Mouse (Mus musculus) liver, embryonic 11.5 days (tissue): ENCODE data around the gene Kcmf1. TPM values are rescaled to one million over a fixed set of nuclear protein-coding genes. Genes with fewer than 3 reads are reported as not detected.
"Not testable (repeated sequence)": the region's sequence is repeated elsewhere in the genome, so short reads cannot be mapped to it uniquely, and the experiment has no call there.

Experiments
- ATAC-seq: fragments of 200-750 bp; cut with Nextera tagmentation; replicated peaks from 2 replicates; pipeline ENCODE4 v1.8.0; 2017; ENCODE audit warnings: moderate number of reproducible peaks, mild to moderate bottlenecking, moderate TSS enrichment, moderate library complexity; ENCODE audit not compliant: low FRiP score
- DNase-seq: peaks from one replicate; pipeline ENCODE4 v3.0.0-alpha.2; 2017; ENCODE audit warnings: low spot score
- H3K27ac ChIP-seq: fragments of 300-500 bp; sonication (generic); 2 replicates; pipeline ENCODE4 v1.5.1; 2014; ENCODE audit warnings: mild to moderate bottlenecking, low read depth, low read length, control low read depth
- H3K27me3 ChIP-seq: fragments of 300-500 bp; sonication (generic); replicated peaks from 2 replicates; pipeline ENCODE4 v1.6.1; 2014; ENCODE audit warnings: low read length, mixed read lengths; ENCODE audit not compliant: control insufficient read depth, insufficient read depth
- H3K36me3 ChIP-seq: fragments of 300-500 bp; sonication (generic); 2 replicates; pipeline ENCODE4 v1.6.1; 2014; ENCODE audit warnings: mild to moderate bottlenecking, low read length, moderate library complexity, mixed read lengths; ENCODE audit not compliant: control insufficient read depth, insufficient read depth
- H3K4me1 ChIP-seq: fragments of 300-500 bp; sonication (generic); replicated peaks from 2 replicates; pipeline ENCODE4 v1.6.1; 2014; ENCODE audit warnings: low read length, mixed read lengths; ENCODE audit not compliant: control insufficient read depth, insufficient read depth
- H3K4me2 ChIP-seq: fragments of 300-500 bp; sonication (generic); 2 replicates; pipeline ENCODE4 v1.6.1; 2014; ENCODE audit warnings: mild to moderate bottlenecking, control low read depth, moderate library complexity
- H3K4me3 ChIP-seq: fragments of 300-500 bp; sonication (generic); 2 replicates; pipeline ENCODE4 v1.5.1; 2014; ENCODE audit warnings: low read depth, low read length, control low read depth
- H3K9ac ChIP-seq: fragments of 300-500 bp; sonication (generic); 2 replicates; pipeline ENCODE4 v1.6.1; 2014; ENCODE audit warnings: low read depth, low read length, control low read depth
- H3K9me3 ChIP-seq: fragments of 300-500 bp; sonication (generic); 2 replicates; pipeline ENCODE4 v1.6.1; 2016; ENCODE audit warnings: low read length, inconsistent platforms, mixed read lengths; ENCODE audit not compliant: control insufficient read depth
- WGBS: fragments of 180-500 bp; shearing (Covaris S2); extraction: QIAGEN DNeasy Blood & Tissue Kit; methylation state at CpG from one replicate; pipeline ENCODE4 v1.1.7; 2014; 5-methylcytosine and 5-hydroxymethylcytosine counted together
- polyA plus RNA-seq: library from polyadenylated mRNA; unstranded; fragments of >200 nt; fragmentation: Nextera tagmentation; extraction: Ambion mirVana; gene quantifications from 2 replicates; pipeline ENCODE4 v1.2.1, GENCODE M21; 2014

The Kcmf1 gene
- polyA plus RNA-seq, 1 experiment from 2014 or later: 40.6 TPM

DNA sequence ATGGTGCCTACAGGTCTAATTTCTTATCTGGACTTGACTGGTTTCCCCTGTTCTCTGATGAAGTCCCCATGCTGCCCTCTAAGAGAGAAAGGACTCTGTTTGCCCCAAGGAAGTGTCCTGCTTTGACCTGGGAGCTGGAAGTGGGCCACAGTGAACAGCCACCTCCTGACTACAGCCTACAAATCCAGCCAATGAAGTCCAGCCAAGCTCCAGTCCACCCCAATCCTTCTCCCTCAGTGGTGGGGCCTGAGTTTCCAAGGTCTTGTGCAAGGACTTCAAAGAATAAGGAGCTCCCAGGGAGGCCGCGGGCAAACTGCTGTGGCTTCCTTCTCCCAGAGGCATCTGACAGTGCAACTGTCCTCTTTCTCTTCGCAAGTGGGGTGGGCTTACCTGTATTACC, 26.4 kb downstream of the Kcmf1 start:
- Histone ChIP-seq H3K4me2 (no peak overlapping the region), H3K27me3 (no peaks in the 10 kb centered on the region), H3K4me1 (peaks cover 14% of the 10 kb centered on the region), H3K27ac (no peak overlapping the region), H3K4me3 (no peak overlapping the region), H3K9ac (no peak overlapping the region), H3K36me3 (no peaks in the 10 kb centered on the region), H3K9me3 (no peaks in the 10 kb centered on the region)
- WGBS: 88% methylated on average over 3 of the region's 3 CpGs
- ATAC-seq: no peak
- DNase-seq: no peak

DNA sequence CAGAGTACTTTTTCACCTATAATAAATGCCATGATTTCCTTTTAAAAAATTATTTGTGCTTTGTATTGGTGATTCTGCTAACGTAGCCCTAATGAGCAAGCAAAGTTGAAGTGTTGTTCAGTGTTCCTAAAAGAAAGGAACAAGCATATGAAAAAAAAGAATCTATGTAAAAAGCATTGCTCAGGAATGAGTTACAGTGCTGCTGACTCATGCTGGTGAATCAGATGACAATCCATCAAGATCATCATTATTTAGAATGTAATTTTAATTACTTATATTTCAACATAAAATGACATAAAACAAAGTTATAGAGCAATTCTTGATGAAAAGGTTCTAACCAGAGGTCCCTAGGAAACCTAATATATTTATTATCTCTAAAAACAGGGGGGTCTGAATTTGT, 27.5 kb downstream of the Kcmf1 start:
- Histone ChIP-seq H3K27ac (no peak overlapping the region), H3K4me2 (no peak overlapping the region), H3K4me1 (peaks cover 14% of the 10 kb centered on the region), H3K9ac (no peak overlapping the region), H3K9me3 (no peaks in the 10 kb centered on the region), H3K27me3 (no peaks in the 10 kb centered on the region), H3K4me3 (no peak overlapping the region), H3K36me3 (no peaks in the 10 kb centered on the region)
- DNase-seq (no peak), ATAC-seq (no peak)
- WGBS: 86% methylated on average over 1 of the region's 1 CpGs

DNA sequence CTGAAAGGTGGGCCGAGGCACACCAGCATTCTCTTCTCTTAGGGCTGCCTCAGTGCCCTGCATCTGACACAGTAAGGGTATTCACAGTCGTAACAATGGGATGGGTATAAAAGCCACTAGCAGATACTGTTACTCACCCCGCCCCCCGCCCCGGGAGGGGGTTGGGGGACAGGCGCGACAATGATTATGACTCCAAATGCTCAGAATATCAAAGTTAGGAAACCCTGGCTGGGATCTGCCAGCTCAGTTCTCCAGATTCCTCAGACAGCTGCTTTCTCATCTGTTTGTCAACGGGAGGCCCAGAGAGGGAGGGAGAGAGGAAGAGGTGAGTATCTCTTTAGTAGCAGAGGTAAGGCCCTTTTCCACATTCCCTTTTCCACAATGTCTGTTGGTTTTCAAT, 30.2 kb downstream of the Kcmf1 start:
- 63% methylated on average over 8 of the region's 8 CpGs for WGBS
- H3K27me3 ChIP-seq: no peaks in the 10 kb centered on the region
- H3K4me3 ChIP-seq: no peak overlapping the region
- no peak overlapping the region for H3K4me2 ChIP-seq
- peaks cover 14% of the 10 kb centered on the region for H3K4me1 ChIP-seq
- no peaks in the 10 kb centered on the region for H3K9me3 ChIP-seq
- H3K36me3 ChIP-seq: no peaks in the 10 kb centered on the region
- no peak for ATAC-seq
- H3K27ac ChIP-seq: no peak overlapping the region
- H3K9ac ChIP-seq: no peak overlapping the region
- no peak for DNase-seq

DNA sequence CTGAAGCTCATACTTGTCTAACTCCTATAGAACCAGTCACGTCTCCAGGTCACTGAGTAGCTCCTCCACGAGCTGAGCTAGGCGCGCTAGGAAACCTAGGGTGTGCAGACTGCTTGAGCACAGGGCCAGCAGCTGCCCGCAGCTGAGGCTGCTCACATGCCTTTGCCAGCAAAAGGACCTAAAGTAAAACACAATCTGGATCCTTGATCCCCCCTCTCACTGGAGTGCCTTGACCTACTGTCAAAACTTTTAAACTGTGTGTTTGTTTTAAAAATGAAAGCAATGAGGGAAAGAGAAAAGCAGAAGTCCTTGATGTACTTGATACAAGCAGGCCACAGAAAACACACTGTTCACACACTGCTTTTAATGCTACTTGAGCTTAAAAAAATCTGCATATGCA, 31.1 kb downstream of the Kcmf1 start:
- H3K27ac ChIP-seq: no peak overlapping the region
- 91% methylated on average over 5 of the region's 5 CpGs for WGBS
- no peaks in the 10 kb centered on the region for H3K9me3 ChIP-seq
- no peaks in the 10 kb centered on the region for H3K36me3 ChIP-seq
- H3K4me1 ChIP-seq: peaks cover 16% of the 10 kb centered on the region
- DNase-seq: no peak
- H3K4me2 ChIP-seq: no peak overlapping the region
- ATAC-seq: no peak
- no peaks in the 10 kb centered on the region for H3K27me3 ChIP-seq
- H3K4me3 ChIP-seq: no peak overlapping the region
- H3K9ac ChIP-seq: no peak overlapping the region

DNA sequence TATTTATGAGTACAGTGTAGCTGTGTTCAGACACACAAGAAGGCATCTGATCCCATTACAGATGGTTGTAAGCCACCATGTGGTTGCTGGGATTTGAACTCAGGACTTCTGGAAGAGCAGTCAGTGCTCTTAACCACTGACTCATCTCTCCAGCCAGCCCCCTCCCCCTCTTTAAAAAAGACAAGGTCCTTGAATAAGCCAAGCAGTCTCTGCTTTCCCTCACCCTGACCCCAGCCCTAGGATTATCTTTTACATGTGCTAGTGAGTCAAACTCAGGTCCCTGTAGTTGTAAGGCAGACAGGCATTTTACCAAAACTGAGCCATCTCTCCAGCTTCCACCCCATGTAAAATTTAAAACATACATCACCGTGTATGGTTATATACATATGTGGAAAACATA, 32.0 kb downstream of the Kcmf1 start:
- no peaks in the 10 kb centered on the region for H3K9me3 ChIP-seq
- H3K27me3 ChIP-seq: no peaks in the 10 kb centered on the region
- peaks cover 16% of the 10 kb centered on the region for H3K4me1 ChIP-seq
- H3K27ac ChIP-seq: no peak overlapping the region
- no peak overlapping the region for H3K4me3 ChIP-seq
- H3K9ac ChIP-seq: no peak overlapping the region
- DNase-seq (no peak), ATAC-seq (no peak)
- H3K4me2 ChIP-seq: no peak overlapping the region
- no peaks in the 10 kb centered on the region for H3K36me3 ChIP-seq
- WGBS: 84% methylated on average over 1 of the region's 1 CpGs

DNA sequence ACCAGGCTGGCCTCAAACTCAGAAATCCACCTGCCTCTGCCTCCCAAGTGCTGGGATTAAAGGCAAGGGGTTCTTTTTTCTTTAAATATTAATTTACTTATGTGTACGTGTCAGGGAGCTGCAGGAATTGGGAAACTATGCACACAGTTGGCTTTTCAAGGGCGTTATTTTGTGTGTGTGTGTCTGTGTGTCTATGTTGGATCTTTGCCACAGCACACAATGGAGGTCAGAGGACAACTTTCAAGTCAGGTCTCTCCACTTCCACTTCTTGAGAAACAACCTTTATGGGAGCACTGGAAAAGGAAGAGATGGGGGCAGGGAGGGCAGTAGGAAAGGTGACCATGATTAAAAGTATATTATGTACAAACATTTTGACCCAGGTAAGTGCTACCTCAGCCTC, 33.5 kb downstream of the Kcmf1 start:
- no peak overlapping the region for H3K27ac ChIP-seq
- H3K9ac ChIP-seq: no peak overlapping the region
- no peak overlapping the region for H3K4me3 ChIP-seq
- no peaks in the 10 kb centered on the region for H3K27me3 ChIP-seq
- H3K36me3 ChIP-seq: no peaks in the 10 kb centered on the region
- no peaks in the 10 kb centered on the region for H3K9me3 ChIP-seq
- no peak for ATAC-seq
- 77% methylated on average over 2 of the region's 2 CpGs for WGBS
- peaks cover 16% of the 10 kb centered on the region for H3K4me1 ChIP-seq
- no peak overlapping the region for H3K4me2 ChIP-seq
- no peak for DNase-seq

DNA sequence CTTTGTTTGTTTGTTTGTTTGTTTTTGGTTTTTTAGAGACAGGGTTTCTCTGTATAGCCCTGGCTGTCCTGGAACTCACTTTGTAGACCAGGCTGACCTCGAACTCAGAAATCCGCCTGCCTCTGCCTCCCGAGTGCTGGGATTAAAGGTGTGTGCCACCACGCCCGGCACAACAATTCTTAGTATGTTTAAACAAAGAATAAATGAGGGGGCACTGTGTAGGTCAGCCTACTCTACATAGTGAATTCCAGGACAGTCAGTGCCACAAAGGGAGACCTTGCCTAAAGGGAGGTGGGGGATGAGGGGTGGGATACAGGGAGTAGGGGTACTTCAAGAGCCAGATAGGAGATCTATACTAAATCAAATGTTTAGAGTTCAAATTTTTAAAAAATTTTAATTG, 37.1 kb downstream of the Kcmf1 start:
- not testable (repeated sequence) for H3K36me3 ChIP-seq, H3K9ac ChIP-seq, DNase-seq, H3K4me1 ChIP-seq, H3K4me3 ChIP-seq, H3K4me2 ChIP-seq, H3K9me3 ChIP-seq, H3K27me3 ChIP-seq, ATAC-seq, H3K27ac ChIP-seq
- 93% methylated on average over 5 of the region's 5 CpGs for WGBS

DNA sequence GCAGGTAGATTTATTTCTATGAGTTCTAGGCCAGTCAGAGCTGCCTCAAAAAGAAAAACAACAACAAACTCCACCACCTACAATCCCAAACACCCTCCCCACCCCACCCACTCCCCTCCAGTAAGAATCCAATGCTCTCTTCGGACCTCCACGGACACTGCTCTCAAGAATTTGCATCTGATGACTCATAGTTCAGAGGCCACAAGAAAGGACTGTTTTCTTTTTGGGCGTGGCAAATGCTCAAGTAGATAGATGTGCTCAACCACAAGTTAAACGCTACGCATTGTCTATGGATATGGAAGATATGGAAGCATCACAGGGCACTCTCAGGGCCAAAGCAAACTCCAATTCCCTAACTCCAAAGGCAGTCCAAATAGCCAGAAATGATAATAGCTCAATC, 45.5 kb downstream of the Kcmf1 start:
- H3K4me3 ChIP-seq: no peak overlapping the region
- ATAC-seq (no peak), DNase-seq (no peak)
- WGBS: 70% methylated on average over 5 of the region's 5 CpGs
- H3K27me3 ChIP-seq: no peaks in the 10 kb centered on the region
- no peak overlapping the region for H3K4me2 ChIP-seq
- peaks cover 34% of the 10 kb centered on the region; the same call in 1 of the 2 replicates for H3K36me3 ChIP-seq
- peaks cover 2% of the 10 kb centered on the region; the same call in 1 of the 2 replicates for H3K9me3 ChIP-seq
- no peak overlapping the region for H3K27ac ChIP-seq
- H3K4me1 ChIP-seq: no peaks in the 10 kb centered on the region
- H3K9ac ChIP-seq: no peak overlapping the region

DNA sequence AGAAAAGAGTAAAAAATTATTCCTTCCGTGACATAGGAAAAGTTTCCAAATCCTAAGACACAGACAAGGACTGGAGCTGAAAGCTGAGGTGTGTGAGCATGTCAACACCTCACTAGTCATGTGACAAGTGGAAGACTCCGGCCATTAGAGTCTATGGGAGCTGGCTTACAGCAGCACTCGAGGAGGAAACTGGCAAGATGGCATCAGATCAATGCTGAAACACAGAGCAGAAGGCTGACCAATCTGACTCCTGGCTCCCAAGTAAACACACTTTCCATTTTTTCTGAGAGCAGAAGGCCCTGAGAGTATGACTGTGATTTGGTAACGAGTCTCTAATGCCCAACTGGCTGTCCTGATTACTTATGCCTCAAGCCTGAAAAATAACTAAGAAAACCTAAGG, 47.6 kb downstream of the Kcmf1 start:
- Histone ChIP-seq H3K27ac (no peak overlapping the region), H3K9me3 (peaks cover 2% of the 10 kb centered on the region; the same call in 1 of the 2 replicates), H3K9ac (no peak overlapping the region), H3K4me1 (no peaks in the 10 kb centered on the region), H3K4me2 (no peak overlapping the region), H3K27me3 (no peaks in the 10 kb centered on the region), H3K4me3 (no peak overlapping the region), H3K36me3 (peaks cover 42% of the 10 kb centered on the region; the same call in 1 of the 2 replicates)
- ATAC-seq (no peak), DNase-seq (no peak)
- WGBS: 81% methylated on average over 4 of the region's 4 CpGs
